Mouse (Mus musculus) left cerebral cortex, adult 2 months (tissue): ENCODE measurements around the gene Pld4. TPM values are rescaled to one million over a fixed set of nuclear protein-coding genes. Genes with fewer than 3 reads are reported as not detected.
"Not testable (repeated sequence)": the region's sequence is repeated elsewhere in the genome, so short reads cannot be mapped to it uniquely, and the experiment has no call there.

Experiments used
- DNase-seq, 2 experiments: peaks; one replicate each; pipeline ENCODE4 v3.0.0; 2021 to 2022; ENCODE audit warnings: low spot score in 2 of 2, mixed read lengths in 1 of 2; ENCODE audit errors: extremely low spot score in 1 of 2
- H3K27ac ChIP-seq: fragments of 200-600 bp; 2 replicates; pipeline ENCODE4 v1.8.1; 2022
- H3K4me3 ChIP-seq: fragments of 200-600 bp; 2 replicates; pipeline ENCODE4 v1.8.1; 2022
- CTCF ChIP-seq: fragments of 200-600 bp; IDR thresholded peaks from 2 replicates; pipeline ENCODE4 v1.8.1; 2022; ENCODE audit warnings: antibody characterized with exemption, mild to moderate bottlenecking, moderate library complexity
- intact Hi-C: fragments of 180-260 bp; cut with DNase I; formaldehyde crosslinking; loops from one replicate; pipeline ENCODE4 v1.15.1; 2025
- microRNA-seq, 2 experiments: library from miRNA; unstranded; fragments of <30 nt; microRNA quantifications; one replicate each; pipeline ENCODE4 v1.2.0; 2021
- total RNA-seq, 2 experiments: library from RNA; stranded (reverse); gene quantifications; 2 replicates each; pipeline ENCODE4 v1.2.3; 2021

Pld4 gene
- total RNA-seq, 2 experiments from 2014 or later: 7.4 to 10.1 TPM

DNA sequence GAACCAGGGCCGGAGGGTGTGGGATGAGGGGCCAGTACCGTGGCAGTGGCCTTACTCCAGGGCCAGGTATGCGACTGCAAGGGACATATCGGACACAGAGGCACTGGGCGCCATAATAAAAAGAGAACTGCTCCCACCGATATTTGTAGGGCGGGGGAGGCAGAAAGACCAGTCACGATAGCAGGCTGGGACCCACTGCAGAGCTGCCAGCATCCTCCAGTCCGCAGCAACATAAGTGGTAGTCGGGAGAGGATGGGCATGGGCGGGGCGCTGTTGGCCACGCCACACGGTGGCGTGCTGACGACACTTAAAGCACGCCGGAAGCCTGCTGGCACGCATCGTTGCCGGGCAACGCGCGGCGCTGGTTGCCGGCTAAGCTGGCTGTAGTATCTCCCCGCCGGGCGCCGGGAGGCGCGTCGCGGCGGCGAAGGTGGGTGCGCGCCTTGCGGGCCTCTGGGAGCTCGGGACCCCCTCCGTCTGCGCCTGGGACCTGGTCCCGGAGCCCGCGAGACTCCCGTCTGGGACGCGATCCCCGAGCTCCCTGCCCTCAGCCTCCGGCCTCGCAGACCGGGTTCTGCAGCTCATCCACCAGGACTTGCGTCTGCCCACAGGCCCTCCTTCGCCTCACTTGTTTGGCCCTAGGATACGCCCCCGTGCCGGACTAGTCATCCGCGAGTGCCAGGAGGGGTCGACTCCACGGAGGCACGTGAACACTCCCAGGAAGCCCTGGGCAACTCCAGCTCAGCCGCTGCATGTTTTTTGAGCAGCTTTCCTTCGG lies 48.3 kb downstream of the Pld4 start, which contains the start of gene Clba1:
Gene Clba1 (plus strand): TSS at position 351 of the 778 bp plus-strand sequence.
- peak within 1 kb of the TSS; percentile 94 for H3K27ac ChIP-seq
- peak; percentile 47 for TF ChIP-seq CTCF
- peak within 1 kb of the TSS; percentile 86 for H3K4me3 ChIP-seq
- intact Hi-C loops: loop anchor here (2.0 to 5.0 kb wide), 2 partner anchors 20 to 61 kb away; partner anchors contain the start of gene Cdca4
- peak; percentile 94 for DNase-seq

DNA sequence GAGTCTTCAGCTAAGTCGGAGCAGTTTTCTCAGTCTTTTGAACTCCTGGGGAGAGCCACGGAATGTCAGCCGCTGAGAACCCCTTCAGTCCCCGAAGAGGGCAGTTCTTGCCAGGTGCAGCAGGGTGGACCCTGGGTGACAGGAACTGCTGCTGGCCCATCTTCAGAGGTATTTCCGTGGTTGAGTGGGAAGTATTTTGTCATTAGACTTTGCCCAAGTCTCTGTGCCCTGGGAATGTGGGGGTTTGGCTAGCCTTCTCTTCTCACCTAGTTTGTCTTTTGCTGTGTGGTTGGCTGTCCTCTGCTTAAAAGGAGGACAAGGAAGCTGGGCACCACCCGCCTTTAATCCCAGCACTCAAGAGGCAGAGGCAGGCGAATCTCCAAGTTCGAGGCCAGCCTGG lies 49.2 kb downstream of the Pld4 start:
- no peak for DNase-seq
- intact Hi-C loops: loop anchor here (2.0 to 5.0 kb wide), 2 partner anchors 19 to 62 kb away; partner anchors contain the start of gene Cdca4
- Histone ChIP-seq H3K27ac (no peak overlapping the region), H3K4me3 (peak overlapping the region; percentile 86)
- TF ChIP-seq CTCF: no peak

DNA sequence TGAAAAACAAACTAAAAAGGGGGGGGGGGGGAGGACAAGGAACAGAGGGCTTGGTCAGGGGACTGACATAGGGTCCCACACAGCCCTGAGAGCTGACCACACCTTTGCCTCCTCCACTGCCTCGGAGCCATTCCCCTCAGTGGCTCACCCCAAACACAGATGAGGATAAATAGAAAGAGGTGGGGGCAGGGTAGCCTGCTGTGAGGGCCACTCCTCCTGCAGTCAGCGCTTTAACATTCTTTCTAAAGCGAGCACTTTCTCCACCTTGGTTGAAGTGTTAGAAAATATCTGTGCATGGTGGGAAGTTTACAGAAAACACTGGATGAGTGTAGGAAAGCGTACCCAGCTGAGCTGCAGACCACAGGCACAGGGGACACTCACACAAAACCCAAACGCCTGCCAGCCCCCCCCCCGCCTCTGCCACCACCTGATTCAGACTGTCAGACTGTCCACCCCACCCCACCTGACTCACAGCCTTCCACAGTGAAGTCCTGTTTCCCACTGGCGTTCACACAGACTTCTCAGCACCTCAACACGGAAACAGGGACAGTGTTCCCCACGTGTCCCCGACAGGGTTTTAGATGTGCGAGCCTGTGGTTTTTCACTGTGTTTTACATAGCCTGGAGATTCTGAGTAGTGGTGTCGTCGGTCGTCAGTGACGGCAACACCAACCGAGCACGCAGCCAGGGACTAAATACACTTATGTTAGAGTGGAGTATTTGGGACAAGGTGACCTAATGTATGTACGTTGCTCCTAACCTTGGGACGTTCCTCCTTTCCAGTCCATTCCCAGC lies 49.8 kb downstream of the Pld4 start:
- Histone ChIP-seq H3K27ac (no peak overlapping the region), H3K4me3 (peak overlapping the region; percentile 86; the same call in 1 of the 2 replicates)
- intact Hi-C loops: no loop called here
- TF ChIP-seq CTCF: no peak
- no peak for DNase-seq

DNA sequence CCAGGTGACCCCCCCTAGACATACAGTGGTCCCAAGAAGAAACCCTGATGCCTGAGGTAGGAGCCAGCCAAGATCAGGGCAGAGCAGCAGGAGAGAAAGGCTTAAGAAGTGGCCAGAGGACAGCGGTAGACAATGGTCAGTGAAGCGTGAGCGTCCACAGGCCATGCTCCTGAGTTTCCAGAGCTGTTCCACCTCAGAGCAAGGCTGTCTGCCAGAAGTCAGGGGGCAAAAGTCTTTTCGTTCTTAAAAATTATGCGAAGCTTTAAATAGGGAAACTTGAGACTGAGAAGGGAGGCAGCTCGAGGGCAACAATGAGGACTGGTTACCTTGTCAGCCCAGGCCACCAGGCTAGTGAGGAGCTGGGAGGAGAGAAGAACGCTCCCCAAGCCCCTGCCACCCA lies 52.9 kb downstream of the Pld4 start:
- no peak for DNase-seq
- H3K4me3 ChIP-seq: no peak overlapping the region
- no peak for TF ChIP-seq CTCF
- intact Hi-C loops: no loop called here
- H3K27ac ChIP-seq: no peak overlapping the region

DNA sequence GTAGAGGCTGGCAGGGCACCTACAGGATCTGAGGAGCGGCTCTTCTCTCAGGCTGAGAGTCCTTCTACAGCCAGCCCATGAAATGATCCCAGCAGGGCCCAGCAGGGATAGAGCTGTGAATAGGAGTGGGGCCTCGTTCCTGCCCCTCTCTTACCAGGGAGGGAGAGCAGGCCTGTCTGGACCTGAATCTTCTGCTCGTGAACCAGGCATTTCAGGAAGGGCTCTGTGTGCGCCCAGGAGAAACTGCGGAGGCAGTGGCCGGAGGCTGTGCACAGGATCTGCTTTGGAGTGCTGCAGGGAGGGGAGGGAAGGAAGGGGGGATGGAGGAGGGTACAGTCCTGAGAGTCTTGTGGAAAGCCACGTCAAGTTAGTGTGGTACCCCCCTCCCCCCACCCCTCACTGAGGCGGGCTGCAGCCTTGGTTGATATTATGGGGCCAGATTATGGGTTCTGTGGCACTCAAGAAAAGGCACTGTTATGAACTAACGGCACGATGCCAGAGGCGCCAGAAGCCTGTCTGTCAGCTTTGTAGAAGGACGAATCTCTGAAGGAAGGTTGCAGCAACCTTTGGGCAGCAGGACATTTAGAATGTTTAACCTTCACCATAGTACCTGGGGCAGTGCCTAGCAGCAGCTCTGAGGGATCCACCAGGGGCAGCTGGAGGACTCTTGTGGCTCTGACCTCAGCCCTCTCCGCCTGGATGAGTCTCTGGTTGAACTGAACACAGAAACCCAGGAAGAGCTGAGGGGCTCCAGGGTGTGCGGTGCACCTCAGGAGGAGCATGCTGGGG lies 54.4 kb downstream of the Pld4 start:
- no peak for TF ChIP-seq CTCF
- DNase-seq: no peak
- H3K27ac ChIP-seq: no peak overlapping the region
- intact Hi-C loops: no loop called here
- H3K4me3 ChIP-seq: no peak overlapping the region

DNA sequence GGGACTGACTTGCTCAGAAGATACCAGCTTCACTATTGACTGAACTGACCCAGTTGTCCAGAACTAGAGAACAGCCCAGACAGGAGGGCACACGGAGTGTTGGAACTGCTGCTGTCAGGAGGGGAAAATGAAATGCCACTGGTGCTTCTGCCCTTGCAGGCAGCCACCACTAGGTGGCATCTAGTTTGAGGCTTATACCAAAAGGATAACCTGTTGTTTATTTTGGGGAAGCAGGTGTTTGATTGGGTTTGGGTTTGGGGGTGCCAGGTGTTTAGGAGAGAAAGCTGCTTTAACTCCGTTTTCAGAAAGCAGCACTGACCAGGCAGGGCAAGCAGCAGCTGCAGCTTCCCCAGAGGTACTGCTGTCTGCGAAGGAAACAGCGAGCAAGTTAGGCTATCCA lies 55.8 kb downstream of the Pld4 start:
- no peak overlapping the region for H3K27ac ChIP-seq
- peak; percentile 93 for TF ChIP-seq CTCF
- intact Hi-C loops: no loop called here
- peak in 1 of 2 experiments; percentile 58 for DNase-seq
- no peak overlapping the region for H3K4me3 ChIP-seq

DNA sequence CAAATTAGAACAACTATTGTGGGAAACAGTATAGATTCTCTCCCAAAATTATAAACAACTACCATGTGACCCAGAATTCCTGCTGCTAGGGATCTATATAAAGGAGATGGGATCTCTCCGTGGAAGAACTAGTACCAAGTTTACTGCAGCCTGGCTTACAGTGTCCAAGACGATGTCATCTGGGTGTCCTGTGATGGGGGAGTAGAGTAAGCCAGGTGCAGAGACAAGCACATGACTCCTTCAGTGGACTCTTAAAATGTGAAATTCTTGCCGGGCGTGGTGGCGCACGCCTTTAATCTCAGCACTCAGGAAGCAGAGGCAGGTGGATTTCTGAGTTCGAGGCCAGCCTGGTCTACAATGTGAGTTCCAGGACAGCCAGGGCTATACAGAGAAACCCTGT lies 56.4 kb downstream of the Pld4 start:
- DNase-seq, H3K4me3 ChIP-seq, H3K27ac ChIP-seq, intact Hi-C loops: not testable (repeated sequence)

Small RNA genes lying within 50 kb of the gene (microRNA-seq; reads per million reads assigned to microRNA genes)
- gene Mir6940: 2.4 to 6.3 reads per million in 2 experiments

Other genes starting within 250 kb of the Pld4 start
- 100 to 1,000 TPM; 122 TPM for gene Tmem179, start 243.9 kb upstream of the Pld4 start, total RNA-seq
- 100 to 1,000 TPM; 131 to 151 TPM for gene Inf2, start 171.9 kb upstream of the Pld4 start, total RNA-seq
- 10 to 100 TPM; 16.2 to 16.5 TPM for gene Adssl1, start 140.6 kb upstream of the Pld4 start, total RNA-seq
- 10 to 100 TPM; 19.7 to 21.5 TPM for gene Siva1, start 116.0 kb upstream of the Pld4 start, total RNA-seq
- 100 to 1,000 TPM; 144 to 157 TPM for gene Akt1, start 85.8 kb upstream of the Pld4 start, total RNA-seq
- 1 to 10 TPM; 1.1 to 1.2 TPM for gene Zbtb42, start 81.8 kb upstream of the Pld4 start, total RNA-seq
- 100 to 1,000 TPM; 280 to 294 TPM for gene Cep170b, start 40.2 kb upstream of the Pld4 start, total RNA-seq
- 1 to 10 TPM; 8.1 to 8.2 TPM for gene Ahnak2, start 42.0 kb downstream of the Pld4 start, total RNA-seq
- gene Clba1, start 48.3 kb downstream of the Pld4 start, total RNA-seq: 10 to 100 TPM; 15.7 to 18.6 TPM
- gene Cdca4, start 68.8 kb downstream of the Pld4 start, total RNA-seq: 10 to 100 TPM; 10.5 to 12.4 TPM
- under 1 TPM in 1 of 2 experiments, not detected in 1; 0.18 TPM for gene Gpr132, start 107.6 kb downstream of the Pld4 start, total RNA-seq
- 10 to 100 TPM; 57.9 to 62.2 TPM for gene Jag2, start 169.1 kb downstream of the Pld4 start, total RNA-seq
- gene Nudt14, start 181.5 kb downstream of the Pld4 start, total RNA-seq: 10 to 100 TPM; 10.1 to 13.7 TPM
- gene Btbd6, start 215.8 kb downstream of the Pld4 start, total RNA-seq: 10 to 100 TPM; 60.2 to 64.5 TPM
- 10 to 100 TPM; 45.6 to 46.6 TPM for gene Brf1, start 240.0 kb downstream of the Pld4 start, total RNA-seq